Mouse (Mus musculus) midbrain, embryonic 11.5 days (tissue): ENCODE results near the gene Atad5. TPM values are rescaled to one million over a fixed set of nuclear protein-coding genes. Genes with fewer than 3 reads are reported as not detected.

Source experiments
- ATAC-seq: fragments of 200-750 bp; cut with Nextera tagmentation; 2 replicates; pipeline ENCODE4 v1.8.0; 2017; ENCODE audit warnings: moderate TSS enrichment, moderate library complexity; ENCODE audit not compliant: low FRiP score
- DNase-seq: peaks from one replicate; pipeline ENCODE4 v3.0.0; 2015; ENCODE audit warnings: low spot score; ENCODE audit errors: missing footprints
- H3K27ac ChIP-seq: fragments of 300-500 bp; sonication (generic); 2 replicates; pipeline ENCODE4 v1.5.1; 2014; ENCODE audit warnings: low read depth, low read length
- H3K27me3 ChIP-seq: fragments of 300-500 bp; sonication (generic); 2 replicates; pipeline ENCODE4 v1.6.1; 2014; ENCODE audit warnings: mild to moderate bottlenecking, low read length, moderate library complexity, mixed read lengths; ENCODE audit not compliant: control insufficient read depth, insufficient read depth
- H3K36me3 ChIP-seq: fragments of 300-500 bp; sonication (generic); 2 replicates; pipeline ENCODE4 v1.6.1; 2014; ENCODE audit warnings: mild to moderate bottlenecking, low read length, moderate library complexity, mixed read lengths; ENCODE audit not compliant: control insufficient read depth, insufficient read depth
- H3K4me1 ChIP-seq: fragments of 300-500 bp; sonication (generic); 2 replicates; pipeline ENCODE4 v1.6.1; 2014; ENCODE audit warnings: low read length; ENCODE audit not compliant: control insufficient read depth, insufficient read depth
- H3K4me2 ChIP-seq: fragments of 300-500 bp; sonication (generic); 2 replicates; pipeline ENCODE4 v1.6.1; 2014; ENCODE audit warnings: mild to moderate bottlenecking, moderate library complexity
- H3K4me3 ChIP-seq: fragments of 300-500 bp; sonication (generic); 2 replicates; pipeline ENCODE4 v1.5.1; 2014; ENCODE audit warnings: low read depth, low read length
- H3K9ac ChIP-seq: fragments of 300-500 bp; sonication (generic); 2 replicates; pipeline ENCODE4 v1.6.1; 2014; ENCODE audit warnings: low read length
- H3K9me3 ChIP-seq: fragments of 300-500 bp; sonication (generic); 2 replicates; pipeline ENCODE4 v1.6.1; 2016; ENCODE audit warnings: low read length; ENCODE audit not compliant: control insufficient read depth
- WGBS: fragments of 180-500 bp; shearing (Covaris S2); extraction: QIAGEN DNeasy Blood & Tissue Kit; methylation state at CpG from one replicate; pipeline ENCODE4 v1.1.7; 2014; 5-methylcytosine and 5-hydroxymethylcytosine counted together
- polyA plus RNA-seq: library from polyadenylated mRNA; unstranded; fragments of >200 nt; fragmentation: Nextera tagmentation; extraction: Ambion mirVana; gene quantifications from 2 replicates; pipeline ENCODE4 v1.2.1, GENCODE M21; 2014

The Atad5 gene
- polyA plus RNA-seq, 1 experiment from 2014 or later = 19.1 TPM

DNA sequence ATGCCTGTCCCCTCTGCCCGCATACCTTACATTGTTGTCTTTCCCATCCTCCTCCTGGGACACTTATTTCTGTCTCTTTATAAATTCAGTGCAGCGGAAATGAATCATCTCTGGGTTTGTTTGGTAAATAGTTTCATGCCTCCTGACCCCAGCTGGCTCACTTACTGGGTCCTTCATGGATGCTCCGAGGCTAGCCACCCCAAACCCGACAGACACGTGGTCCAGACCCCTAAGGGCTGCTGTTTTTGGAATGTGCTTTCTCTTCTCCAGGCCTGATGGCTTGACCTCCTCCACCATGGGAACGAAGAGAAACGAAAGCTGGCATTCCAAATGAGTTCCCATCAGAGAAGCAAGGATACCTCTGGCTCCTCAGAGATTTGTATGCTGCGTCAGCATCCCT lies 63.2 kb downstream of the Atad5 start:
- Histone ChIP-seq H3K4me1 (peaks cover 3% of the 10 kb centered on the region; the same call in 1 of the 2 replicates), H3K9ac (no peak overlapping the region), H3K9me3 (no peaks in the 10 kb centered on the region), H3K4me3 (no peak overlapping the region), H3K27ac (no peak overlapping the region), H3K36me3 (no peaks in the 10 kb centered on the region), H3K27me3 (peaks cover 22% of the 10 kb centered on the region), H3K4me2 (no peak overlapping the region)
- DNase-seq (no peak), ATAC-seq (no peak)
- WGBS = 75% methylated on average over 8 of the region's 8 CpGs

DNA sequence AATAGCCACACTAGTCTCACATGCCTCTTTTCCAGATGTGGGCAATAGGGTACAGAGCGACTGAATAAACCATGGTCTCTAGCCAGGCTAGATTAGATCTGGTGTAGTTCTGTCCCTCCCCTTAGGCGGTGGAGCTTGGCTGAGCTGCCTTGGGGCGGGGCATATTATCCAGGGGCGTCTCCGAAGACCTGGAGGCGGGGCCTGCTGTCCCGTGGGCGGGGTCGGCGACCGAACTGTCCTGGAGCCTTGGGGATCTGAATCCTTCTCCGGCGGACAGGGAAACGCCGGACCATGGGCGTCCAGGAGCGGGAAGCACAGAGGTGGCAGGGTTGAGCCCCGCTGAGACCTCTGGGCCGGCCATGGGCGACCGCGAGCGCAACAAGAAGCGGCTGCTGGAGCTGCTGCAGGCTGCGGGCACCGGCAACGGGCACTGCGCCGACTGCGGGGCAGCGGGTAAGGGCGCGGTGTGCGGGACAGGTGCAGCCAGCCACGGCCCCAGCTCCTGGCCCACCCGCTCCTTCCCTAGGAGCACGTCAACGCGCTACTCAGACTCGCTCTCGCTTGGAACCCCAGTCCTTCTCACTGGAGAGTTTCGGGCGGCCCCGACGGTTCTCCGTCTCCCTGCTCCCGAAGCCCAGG lies 64.8 kb downstream of the Atad5 start, which contains the start of gene Adap2:
Adap2 (plus strand) TSS at position 249 of the 639 bp plus-strand sequence.
- peak; percentile 96 for DNase-seq
- Histone ChIP-seq H3K36me3 (no peaks in the 10 kb centered on the region), H3K4me2 (peak within 1 kb of the TSS; percentile 68), H3K9me3 (no peaks in the 10 kb centered on the region), H3K9ac (peak within 1 kb of the TSS; percentile 53; the same call in 1 of the 2 replicates), H3K27me3 (peaks cover 22% of the 10 kb centered on the region), H3K4me1 (peaks cover 3% of the 10 kb centered on the region; the same call in 1 of the 2 replicates), H3K27ac (no peak within 1 kb of the TSS), H3K4me3 (peak within 1 kb of the TSS; percentile 44)
- ATAC-seq = peak; percentile 76
- WGBS = 1% methylated on average over 44 of the region's 47 CpGs

DNA sequence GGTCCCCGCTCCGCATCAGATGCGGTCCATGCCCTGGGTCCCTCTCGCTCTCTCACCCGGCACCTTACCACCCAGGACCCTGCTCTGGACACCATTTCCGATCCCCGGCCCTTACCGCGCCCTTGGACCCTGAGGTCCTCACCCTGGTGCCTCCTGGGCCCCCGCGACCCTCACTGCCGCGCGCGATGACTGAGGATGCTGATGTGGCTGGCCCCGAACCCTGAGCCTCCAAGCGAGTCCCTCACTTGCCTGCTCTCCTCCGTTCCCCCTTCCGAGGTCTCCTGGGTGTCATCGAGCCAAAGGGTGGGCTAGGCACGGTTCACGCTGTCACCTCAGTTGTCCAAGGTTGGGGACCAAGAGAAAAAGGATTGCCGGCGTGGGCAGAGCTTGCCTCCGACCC lies 65.3 kb downstream of the Atad5 start:
- H3K27ac ChIP-seq = no peak overlapping the region
- ATAC-seq (no peak), DNase-seq (no peak)
- WGBS = 30% methylated on average over 25 of the region's 25 CpGs
- H3K4me2 ChIP-seq = peak overlapping the region; percentile 68
- no peak overlapping the region for H3K9ac ChIP-seq
- no peaks in the 10 kb centered on the region for H3K36me3 ChIP-seq
- no peaks in the 10 kb centered on the region for H3K9me3 ChIP-seq
- peaks cover 22% of the 10 kb centered on the region for H3K27me3 ChIP-seq
- H3K4me1 ChIP-seq = peaks cover 3% of the 10 kb centered on the region; the same call in 1 of the 2 replicates
- peak overlapping the region; percentile 44 for H3K4me3 ChIP-seq

DNA sequence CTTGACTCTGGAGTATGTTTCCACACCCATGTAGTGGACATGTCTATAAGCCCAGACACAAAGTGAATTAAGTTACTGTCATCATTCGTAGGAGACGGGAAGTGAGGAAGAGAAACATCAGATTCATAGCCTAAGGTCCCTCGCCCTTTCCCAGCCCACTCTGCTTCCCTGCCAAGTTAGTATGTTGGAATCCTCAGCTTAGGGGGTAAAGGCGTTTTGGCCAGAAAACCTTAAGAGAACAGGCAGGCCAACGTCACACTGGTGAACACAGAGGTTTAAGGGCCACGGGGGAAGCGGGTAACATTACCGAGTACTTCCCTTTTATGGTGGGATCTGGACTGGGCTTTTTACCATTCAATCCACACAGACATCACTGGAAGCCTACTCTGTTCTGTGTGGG lies 66.3 kb downstream of the Atad5 start:
- ATAC-seq (no peak), DNase-seq (no peak)
- Histone ChIP-seq H3K27ac (no peak overlapping the region), H3K4me2 (no peak overlapping the region), H3K4me3 (no peak overlapping the region), H3K4me1 (peaks cover 3% of the 10 kb centered on the region; the same call in 1 of the 2 replicates), H3K36me3 (no peaks in the 10 kb centered on the region), H3K27me3 (peaks cover 22% of the 10 kb centered on the region), H3K9ac (no peak overlapping the region), H3K9me3 (no peaks in the 10 kb centered on the region)
- WGBS = 86% methylated on average over 8 of the region's 8 CpGs

DNA sequence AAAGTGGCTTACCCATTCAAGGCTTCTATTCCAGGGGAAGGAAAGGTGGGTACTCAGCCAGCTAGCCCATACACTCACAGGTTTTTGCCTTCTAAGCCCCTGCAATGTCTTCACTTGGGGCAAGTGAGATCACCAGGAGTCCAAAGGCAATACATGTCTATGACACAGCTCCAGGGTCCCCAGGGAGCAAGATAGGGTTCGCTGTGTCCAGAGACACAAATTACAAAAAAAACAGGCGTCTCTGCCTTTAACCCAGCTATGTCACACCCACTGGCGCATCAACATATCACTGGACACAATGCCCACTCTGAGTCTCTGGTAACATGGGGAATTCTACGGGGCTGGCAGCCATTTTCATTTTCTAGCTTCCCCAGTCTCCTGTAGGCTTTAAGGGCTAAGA lies 66.8 kb downstream of the Atad5 start:
- DNase-seq (no peak), ATAC-seq (no peak)
- Histone ChIP-seq H3K4me2 (no peak overlapping the region), H3K9ac (no peak overlapping the region), H3K36me3 (no peaks in the 10 kb centered on the region), H3K4me3 (no peak overlapping the region), H3K27ac (no peak overlapping the region), H3K9me3 (no peaks in the 10 kb centered on the region), H3K27me3 (peaks cover 22% of the 10 kb centered on the region), H3K4me1 (peaks cover 3% of the 10 kb centered on the region; the same call in 1 of the 2 replicates)
- WGBS = 92% methylated on average over 4 of the region's 4 CpGs

GRCm38 (mm10) chr11:80156841-80157240 lies 67.6 kb downstream of the Atad5 start:
- no peak overlapping the region for H3K27ac ChIP-seq
- 83% methylated on average over 4 of the region's 4 CpGs for WGBS
- peaks cover 3% of the 10 kb centered on the region; the same call in 1 of the 2 replicates for H3K4me1 ChIP-seq
- ATAC-seq = no peak
- no peak overlapping the region for H3K4me3 ChIP-seq
- no peak overlapping the region for H3K9ac ChIP-seq
- H3K27me3 ChIP-seq = peaks cover 22% of the 10 kb centered on the region
- H3K36me3 ChIP-seq = no peaks in the 10 kb centered on the region
- no peak overlapping the region for H3K4me2 ChIP-seq
- H3K9me3 ChIP-seq = no peaks in the 10 kb centered on the region
- DNase-seq = no peak

DNA sequence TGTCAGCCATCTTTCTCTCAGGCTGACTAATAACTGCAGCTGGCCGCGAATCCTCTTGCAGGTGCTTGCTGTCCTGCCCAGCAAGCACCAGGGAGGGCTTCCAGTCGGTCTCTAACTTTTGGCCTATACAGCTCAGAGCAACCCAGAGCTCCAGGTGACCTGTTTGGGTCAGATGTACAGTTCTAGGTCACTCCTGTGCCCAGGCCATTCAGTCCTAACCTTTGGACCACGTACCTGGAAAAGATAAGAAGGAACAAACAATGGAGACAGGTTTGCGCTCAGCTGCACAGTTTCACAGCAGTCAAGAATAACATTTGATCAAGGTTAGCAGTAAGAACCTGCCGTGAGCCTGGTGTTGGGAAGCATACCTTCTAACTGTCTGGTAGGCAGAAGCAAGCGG lies 69.8 kb downstream of the Atad5 start:
- no peak overlapping the region for H3K4me2 ChIP-seq
- H3K27ac ChIP-seq = no peak overlapping the region
- no peaks in the 10 kb centered on the region for H3K36me3 ChIP-seq
- DNase-seq = no peak
- ATAC-seq = no peak
- H3K4me3 ChIP-seq = no peak overlapping the region
- 87% methylated on average over 7 of the region's 7 CpGs for WGBS
- peaks cover 3% of the 10 kb centered on the region; the same call in 1 of the 2 replicates for H3K4me1 ChIP-seq
- H3K9ac ChIP-seq = no peak overlapping the region
- H3K27me3 ChIP-seq = peaks cover 14% of the 10 kb centered on the region
- H3K9me3 ChIP-seq = no peaks in the 10 kb centered on the region

DNA sequence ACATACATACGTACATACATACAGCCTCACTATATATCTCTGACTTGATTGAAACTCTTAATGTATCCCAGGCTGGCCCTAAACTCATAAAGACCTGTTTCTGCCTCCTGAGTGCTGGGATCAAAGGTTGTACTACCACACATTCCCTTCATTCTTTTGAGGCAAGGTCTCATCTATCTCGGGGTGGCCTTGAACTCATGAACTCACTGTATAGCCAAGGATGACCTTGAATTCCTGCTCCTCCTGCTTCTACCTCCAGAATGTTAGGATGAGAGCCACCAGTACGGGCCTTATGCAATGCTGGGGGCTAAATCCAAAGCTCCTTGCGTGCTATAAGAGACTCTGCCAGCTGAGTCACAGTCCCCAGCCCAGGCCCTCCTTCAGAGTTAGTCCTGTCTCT lies 71.8 kb downstream of the Atad5 start:
- ATAC-seq = no peak
- Histone ChIP-seq H3K27me3 (no peaks in the 10 kb centered on the region; the same call in none of the 2 replicates), H3K36me3 (no peaks in the 10 kb centered on the region), H3K4me3 (no peak overlapping the region), H3K27ac (no peak overlapping the region), H3K9me3 (no peaks in the 10 kb centered on the region), H3K4me2 (no peak overlapping the region), H3K9ac (no peak overlapping the region), H3K4me1 (no peaks in the 10 kb centered on the region)
- WGBS = 83% methylated on average over 4 of the region's 4 CpGs
- DNase-seq = no peak

- H3K9me3 ChIP-seq = no peaks in the 10 kb centered on the region
- H3K36me3 ChIP-seq = no peaks in the 10 kb centered on the region
- ATAC-seq (no peak), DNase-seq (no peak)
- WGBS = 72% methylated on average over 7 of the region's 7 CpGs
- H3K9ac ChIP-seq = no peak overlapping the region
- no peak overlapping the region for H3K27ac ChIP-seq
- no peaks in the 10 kb centered on the region for H3K27me3 ChIP-seq
- H3K4me3 ChIP-seq = no peak overlapping the region
- H3K4me2 ChIP-seq = no peak overlapping the region
- no peaks in the 10 kb centered on the region for H3K4me1 ChIP-seq
Observed at GRCm38 (mm10) chr11:80163362-80164116, 74.3 kb downstream of the Atad5 start.
